Mouse (Mus musculus) limb, embryonic 15.5 days (tissue): ENCODE results near the gene Atp2a1. TPM values are rescaled to one million over a fixed set of nuclear protein-coding genes. Genes with fewer than 3 reads are reported as not detected.

Source experiments
- ATAC-seq: fragments of 200-750 bp; cut with Nextera tagmentation; 2 replicates; pipeline ENCODE4 v1.8.0; 2017; ENCODE audit warnings: low read depth, moderate TSS enrichment; ENCODE audit not compliant: insufficient number of reproducible peaks, low FRiP score, low TSS enrichment
- H3K27ac ChIP-seq: fragments of 300-500 bp; sonication (generic); 2 replicates; pipeline ENCODE4 v1.5.1; 2015; ENCODE audit warnings: moderate library complexity, mild to moderate bottlenecking, inconsistent platforms
- H3K27me3 ChIP-seq: fragments of 300-500 bp; sonication (generic); 2 replicates; pipeline ENCODE4 v1.6.1; 2015; ENCODE audit warnings: inconsistent platforms
- H3K36me3 ChIP-seq: fragments of 300-500 bp; sonication (generic); 2 replicates; pipeline ENCODE4 v1.6.1; 2015; ENCODE audit warnings: inconsistent platforms
- H3K4me1 ChIP-seq: fragments of 300-500 bp; sonication (generic); 2 replicates; pipeline ENCODE4 v1.6.1; 2015; ENCODE audit warnings: inconsistent platforms
- H3K4me2 ChIP-seq: fragments of 300-500 bp; sonication (generic); 2 replicates; pipeline ENCODE4 v1.6.1; 2015; ENCODE audit warnings: mild to moderate bottlenecking, inconsistent platforms
- H3K4me3 ChIP-seq: fragments of 300-500 bp; sonication (generic); 2 replicates; pipeline ENCODE4 v1.5.1; 2015; ENCODE audit warnings: mild to moderate bottlenecking, inconsistent platforms
- H3K9ac ChIP-seq: fragments of 300-500 bp; sonication (generic); 2 replicates; pipeline ENCODE4 v1.6.1; 2015; ENCODE audit warnings: inconsistent platforms
- H3K9me3 ChIP-seq: fragments of 300-500 bp; sonication (generic); 2 replicates; pipeline ENCODE4 v1.6.1; 2016; ENCODE audit warnings: inconsistent platforms
- WGBS: fragments of 180-500 bp; shearing (Covaris S2); methylation state at CpG from one replicate; pipeline ENCODE4 v1.1.7; 2015; 5-methylcytosine and 5-hydroxymethylcytosine counted together
- polyA plus RNA-seq: library from polyadenylated mRNA; unstranded; fragments of >200 nt; fragmentation: Nextera tagmentation; extraction: Ambion mirVana; gene quantifications from 2 replicates; pipeline ENCODE4 v1.2.1, GENCODE M21; 2015

Gene Atp2a1
- polyA plus RNA-seq, 1 experiment from 2014 or later: 82.8 TPM

- peak; percentile 100 for ATAC-seq
- Histone ChIP-seq H3K4me1 (peaks cover 4% of the 10 kb centered on the region), H3K4me3 (peak within 1 kb of the TSS; percentile 97), H3K27me3 (no peaks in the 10 kb centered on the region), H3K9me3 (no peaks in the 10 kb centered on the region), H3K9ac (peak within 1 kb of the TSS; percentile 72), H3K36me3 (peaks cover 3% of the 10 kb centered on the region; the same call in 1 of the 2 replicates), H3K27ac (no peak within 1 kb of the TSS), H3K4me2 (peak within 1 kb of the TSS; percentile 83)
- under 1% methylated on average over 59 of the region's 59 CpGs for WGBS
Observed at GRCm38 (mm10) chr7:126396298-126397119, 66.4 kb downstream of the Atp2a1 start, which contains the start of gene Nfatc2ip. Gene Nfatc2ip (minus strand): TSS chr7:126396737.

Other genes with a start within 250 kb of the Atp2a1 start
- gene Sbk1, start 190.5 kb downstream of the Atp2a1 start, polyA plus RNA-seq: 23.0 and 29.0 TPM in 2 replicates
- gene Lat, start 93.5 kb downstream of the Atp2a1 start, polyA plus RNA-seq: 1.8 and 3.4 TPM in 2 replicates
- 55.2 and 57.9 TPM in 2 replicates for gene Spns1, start 85.7 kb downstream of the Atp2a1 start, polyA plus RNA-seq
- 2.0 and 2.2 TPM in 2 replicates for gene Nfatc2ip, start 66.4 kb downstream of the Atp2a1 start, polyA plus RNA-seq
- gene Cd19, start 48.2 kb downstream of the Atp2a1 start, polyA plus RNA-seq: 0.13 and 0.48 TPM in 2 replicates
- gene Rabep2, start 34.3 kb downstream of the Atp2a1 start, polyA plus RNA-seq: 39.3 and 39.4 TPM in 2 replicates
- 51.9 and 53.7 TPM in 2 replicates for gene Sh2b1, start 12.3 kb upstream of the Atp2a1 start, polyA plus RNA-seq
- 120 and 130 TPM in 2 replicates for gene Tufm, start 24.3 kb upstream of the Atp2a1 start, polyA plus RNA-seq
- 41.9 and 47.0 TPM in 2 replicates for gene Atxn2l, start 40.3 kb upstream of the Atp2a1 start, polyA plus RNA-seq
- gene Eif3c, start 103.3 kb upstream of the Atp2a1 start, polyA plus RNA-seq: 173 and 191 TPM in 2 replicates
- gene Apobr, start 121.8 kb upstream of the Atp2a1 start, polyA plus RNA-seq: 0.79 and 1.9 TPM in 2 replicates
- gene Cln3, start 122.7 kb upstream of the Atp2a1 start, polyA plus RNA-seq: 32.7 and 37.7 TPM in 2 replicates
- gene Il27, start 131.8 kb upstream of the Atp2a1 start, polyA plus RNA-seq: not detected in 2 replicates
- gene Nupr1, start 167.8 kb upstream of the Atp2a1 start, polyA plus RNA-seq: 29.8 and 41.9 TPM in 2 replicates
- 43.4 and 43.9 TPM in 2 replicates for gene Sgf29, start 186.2 kb upstream of the Atp2a1 start, polyA plus RNA-seq
- 12.2 and 17.5 TPM in 2 replicates for gene Sult1a1, start 213.3 kb upstream of the Atp2a1 start, polyA plus RNA-seq
- gene Bola2, start 232.3 kb upstream of the Atp2a1 start, polyA plus RNA-seq: 109 and 131 TPM in 2 replicates
- gene Slx1b, start 232.7 kb upstream of the Atp2a1 start, polyA plus RNA-seq: 10.5 and 12.3 TPM in 2 replicates
- gene Coro1a, start 244.7 kb upstream of the Atp2a1 start, polyA plus RNA-seq: 44.5 and 46.5 TPM in 2 replicates